Mouse (Mus musculus): ENCODE results near the gene Pms2.

Gene Pms2

DNA sequence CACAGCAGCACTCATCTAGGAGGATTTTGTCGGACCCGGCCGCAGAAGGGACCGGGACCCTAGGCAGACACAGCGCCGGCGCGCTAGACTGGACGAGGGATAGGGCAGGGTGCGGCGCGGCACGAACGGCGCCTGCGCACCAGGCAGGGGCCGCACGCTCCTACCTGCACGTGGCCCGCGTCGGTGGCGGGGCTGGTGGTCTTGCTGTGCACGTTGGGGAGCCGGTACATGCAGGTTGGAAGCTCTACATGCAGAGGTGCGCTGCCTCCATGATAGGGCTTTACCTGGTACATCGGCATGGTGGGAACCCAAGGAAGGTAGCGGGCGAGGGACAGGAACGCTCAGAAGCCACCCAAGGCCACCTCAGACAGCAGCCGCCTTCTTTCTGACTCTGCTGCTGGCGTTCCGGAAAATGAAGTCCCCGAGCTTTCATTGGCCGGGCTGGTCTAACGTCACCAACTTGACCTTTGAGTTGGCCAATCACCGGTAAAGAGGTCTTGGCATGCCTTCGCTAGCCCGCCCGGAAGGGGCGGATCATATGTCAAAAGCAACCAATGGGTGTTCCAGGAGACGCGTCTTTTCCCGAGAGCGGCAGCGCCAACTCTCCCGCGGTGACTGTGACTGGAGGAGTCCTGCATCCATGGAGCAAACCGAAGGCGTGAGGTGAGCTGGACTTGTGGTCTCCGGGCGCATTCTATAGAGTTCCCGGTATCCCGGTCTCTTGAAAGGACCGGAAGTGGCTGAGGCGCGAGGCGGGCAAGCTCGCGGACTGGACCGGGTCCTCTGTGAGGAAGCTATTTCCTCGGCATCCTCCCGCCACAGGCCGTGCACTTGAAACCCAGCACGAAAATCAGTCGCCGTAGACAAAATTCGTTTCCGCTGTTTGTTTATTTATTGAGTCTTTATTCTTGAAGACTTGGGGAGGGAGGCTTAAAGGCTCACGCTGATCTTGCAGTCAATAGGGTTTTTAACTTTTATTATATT lies at the start of gene Pms2, which contains the start of gene Aimp2:
Pms2 (plus strand) TSS at position 548 of the 984 bp plus-strand sequence.
Aimp2 (minus strand) TSS at position 431 of the 984 bp plus-strand sequence.
- in situ Hi-C loops (cut with MseI, MboI) = no loop called here

DNA sequence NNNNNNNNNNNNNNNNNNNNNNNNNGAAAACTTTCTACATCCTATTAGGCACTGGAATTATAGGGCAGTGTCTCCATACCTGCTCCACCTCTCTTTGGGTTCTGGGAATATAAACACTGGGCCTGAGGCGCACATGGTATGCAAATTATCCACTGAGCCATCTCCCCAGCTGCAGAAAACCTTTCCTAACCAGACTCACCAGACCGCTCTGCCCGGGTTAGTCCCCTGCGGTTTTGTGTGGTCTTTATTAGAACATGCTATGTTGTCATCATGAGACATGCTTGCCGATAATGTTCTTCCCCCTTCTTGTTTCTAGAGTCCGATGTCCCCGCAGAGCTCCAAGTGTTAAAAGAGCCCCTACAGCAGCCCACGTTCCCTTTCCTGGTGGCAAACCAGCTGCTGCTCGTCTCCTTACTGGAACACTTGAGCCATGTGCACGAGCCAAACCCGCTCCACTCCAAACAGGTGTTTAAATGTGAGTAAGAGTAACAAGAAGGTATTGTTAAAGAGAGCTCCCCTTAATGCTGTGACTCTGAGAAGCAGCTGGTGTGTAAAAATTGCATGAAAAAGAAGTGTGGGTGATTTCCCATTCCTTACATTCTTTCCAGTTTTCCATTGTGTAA lies 38.1 kb upstream of the Pms2 start:
- in situ Hi-C loops (cut with MseI, MboI) = no loop called here

- in situ Hi-C loops (cut with MseI, MboI) = no loop called here
Observed at GRCm38 (mm10) chr5:143874571-143874970, 35.2 kb upstream of the Pms2 start.

DNA sequence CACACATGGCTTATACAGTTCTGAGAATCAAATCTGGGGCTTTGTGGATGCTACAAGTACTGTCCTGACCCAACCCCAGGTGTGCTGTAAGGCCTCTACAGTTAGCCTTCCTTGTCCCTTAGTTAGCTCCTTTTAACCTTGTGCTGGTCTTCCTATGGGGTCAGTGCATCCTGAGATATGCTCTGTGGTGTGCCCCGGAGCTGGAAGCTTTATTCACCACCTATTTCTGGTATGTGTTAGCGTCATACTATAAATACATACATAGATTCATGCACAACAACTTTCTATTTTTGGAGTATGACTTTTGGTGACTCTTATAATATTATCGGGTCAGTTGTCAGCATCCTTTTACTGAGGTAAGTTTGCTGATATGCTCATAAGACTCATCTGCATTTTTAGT lies 24.5 kb upstream of the Pms2 start:
- in situ Hi-C loops (cut with MseI, MboI) = no loop called here

GRCm38 (mm10) chr5:143890741-143891140 lies 19.0 kb upstream of the Pms2 start:
- in situ Hi-C loops (cut with MseI, MboI) = no loop called here

DNA sequence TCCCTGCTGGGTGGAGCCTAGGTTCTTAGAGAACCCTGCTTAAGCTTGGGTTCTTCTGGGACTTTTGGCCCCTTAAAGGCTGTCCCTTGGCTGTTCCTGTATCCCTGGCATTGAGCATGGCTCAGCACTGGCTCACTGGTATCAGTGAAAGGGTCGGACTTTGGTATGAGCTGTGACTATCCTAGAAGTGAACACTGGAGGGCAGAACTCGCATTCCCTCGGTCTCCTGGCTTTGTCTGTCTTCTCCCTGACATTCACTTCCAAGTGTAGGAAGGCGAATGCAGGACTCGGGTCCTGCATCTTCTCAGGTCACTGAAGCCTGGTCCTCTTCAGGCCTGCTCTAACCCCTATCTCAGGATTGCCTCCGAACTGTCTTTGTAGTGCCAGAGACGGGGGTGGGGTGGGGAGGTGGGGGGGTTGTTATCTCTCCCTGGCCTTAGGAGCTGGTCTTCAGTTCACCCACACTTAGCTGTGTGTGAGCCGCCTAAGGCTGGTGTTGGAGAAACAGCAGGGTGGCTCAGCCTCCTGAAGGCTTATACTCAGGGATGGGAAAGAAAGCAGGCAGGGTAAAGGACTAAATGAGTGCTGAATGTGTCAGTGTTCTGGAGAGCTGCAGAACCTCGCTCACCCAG lies 17.4 kb upstream of the Pms2 start:
- in situ Hi-C loops (cut with MseI, MboI) = no loop called here

DNA sequence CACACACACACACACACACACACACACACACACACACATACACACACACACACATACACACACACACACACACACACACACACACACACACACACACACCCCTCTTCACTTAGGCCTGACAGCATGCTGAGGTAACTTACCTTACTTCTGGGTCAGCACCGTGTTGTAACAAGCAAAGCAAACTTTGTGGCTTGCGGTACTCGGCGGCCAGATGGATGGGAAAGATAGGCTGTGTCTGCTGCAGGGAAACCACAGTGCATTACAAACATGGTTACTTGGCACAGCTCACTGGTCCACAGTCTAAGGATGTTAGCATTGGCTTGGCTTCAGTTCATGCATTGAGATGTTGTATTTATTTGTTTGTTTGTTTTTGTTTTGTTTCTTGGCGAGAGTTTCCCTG lies 16.4 kb upstream of the Pms2 start:
- in situ Hi-C loops (cut with MseI, MboI) = no loop called here

DNA sequence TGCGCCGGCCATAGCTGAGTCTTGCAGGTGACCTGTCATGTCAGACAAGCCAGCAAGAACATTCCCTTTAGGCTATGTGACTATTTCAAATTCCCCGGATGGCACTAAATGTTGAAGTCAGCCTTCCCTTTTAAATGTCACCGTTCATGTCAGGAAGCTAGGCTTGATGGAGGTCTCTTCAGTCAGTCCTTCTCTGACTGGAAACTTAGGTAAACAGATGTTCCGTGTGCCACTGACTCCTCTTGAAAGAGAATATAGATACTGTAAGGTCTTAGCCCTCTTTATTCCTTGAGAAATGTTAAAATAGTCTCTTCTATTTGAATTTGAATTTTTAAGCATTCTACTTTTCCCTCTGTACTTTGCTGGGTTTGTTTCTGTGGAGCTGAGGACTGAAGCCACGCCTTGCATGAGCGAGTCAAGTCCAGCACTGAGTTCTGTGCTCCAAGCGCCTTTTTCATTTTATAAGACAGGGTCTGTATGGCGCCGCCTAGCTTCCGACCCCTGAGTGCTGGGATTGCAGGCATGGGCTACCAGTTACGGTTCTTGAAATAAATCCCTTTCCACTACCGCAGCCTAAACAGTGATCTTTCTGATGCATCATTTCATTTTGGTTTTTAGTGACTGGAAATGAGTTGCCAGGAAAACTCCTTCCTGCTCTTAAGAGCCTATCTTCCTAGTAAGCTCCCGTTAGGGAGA lies 12.0 kb upstream of the Pms2 start, which contains the start of gene Ankrd61:
Ankrd61 (minus strand) TSS at position 51 of the 696 bp plus-strand sequence.
- in situ Hi-C loops (cut with MseI, MboI) = no loop called here

GRCm38 (mm10) chr5:143902111-143902510 lies 7.7 kb upstream of the Pms2 start:
- in situ Hi-C loops (cut with MseI, MboI) = no loop called here

GRCm38 (mm10) chr5:143903813-143904212 lies 6.0 kb upstream of the Pms2 start:
- in situ Hi-C loops (cut with MseI, MboI) = no loop called here

GRCm38 (mm10) chr5:143906429-143906828 lies 3.3 kb upstream of the Pms2 start:
- in situ Hi-C loops (cut with MseI, MboI) = no loop called here

DNA sequence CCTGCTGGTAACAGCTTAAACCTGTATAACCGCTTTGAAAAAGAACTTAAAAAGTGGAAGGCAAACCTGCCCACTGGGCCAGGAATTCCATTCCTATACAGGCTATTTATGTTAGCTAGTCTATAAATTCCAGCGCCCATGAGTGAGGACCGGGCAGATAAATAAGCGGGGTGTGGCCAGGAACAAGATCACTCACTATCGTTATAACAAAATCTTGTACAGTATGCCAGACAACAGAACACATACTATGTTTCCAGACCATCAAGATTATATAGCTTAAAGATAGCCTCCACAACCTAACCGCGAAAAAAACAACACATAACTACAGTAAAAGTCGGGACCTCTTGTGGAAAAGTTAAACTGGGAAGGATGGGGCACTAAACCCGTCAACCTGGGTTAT lies 838 bp upstream of the Pms2 start:
- in situ Hi-C loops (cut with MseI, MboI) = no loop called here

GRCm38 (mm10) chr5:143916221-143916620 lies 6.5 kb downstream of the Pms2 start:
- in situ Hi-C loops (cut with MseI, MboI) = no loop called here

GRCm38 (mm10) chr5:143917418-143917817 lies 7.7 kb downstream of the Pms2 start:
- in situ Hi-C loops (cut with MseI, MboI) = no loop called here

DNA sequence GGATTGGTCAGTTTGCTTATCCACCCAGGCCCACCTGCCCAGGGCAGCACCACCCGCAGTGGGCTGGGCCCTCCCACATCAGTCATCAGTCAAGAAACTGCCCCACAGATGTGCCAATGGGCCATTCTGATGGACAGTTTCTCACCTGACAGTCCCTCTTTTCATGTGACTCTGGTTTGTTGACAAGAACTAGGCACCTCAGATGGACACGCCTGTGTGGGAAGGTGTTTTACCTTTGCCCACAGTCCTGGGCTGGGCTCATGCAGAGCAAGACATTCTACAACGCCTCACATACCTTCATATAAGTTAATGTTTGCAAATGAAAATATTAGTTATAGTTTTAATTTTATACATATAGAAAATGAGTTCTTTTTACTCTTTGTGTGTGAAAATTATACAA lies 8.4 kb downstream of the Pms2 start:
- in situ Hi-C loops (cut with MseI, MboI) = no loop called here

GRCm38 (mm10) chr5:143924781-143925452 lies 15.2 kb downstream of the Pms2 start:
- in situ Hi-C loops (cut with MseI, MboI) = no loop called here

- in situ Hi-C loops (cut with MseI, MboI) = no loop called here
Observed at GRCm38 (mm10) chr5:143927875-143928274, 18.1 kb downstream of the Pms2 start, which contains the start of gene Gm42421. Gm42421 (plus strand) TSS chr5:143928175.

- in situ Hi-C loops (cut with MseI, MboI) = no loop called here
Observed at GRCm38 (mm10) chr5:143929291-143929690, 19.5 kb downstream of the Pms2 start.

DNA sequence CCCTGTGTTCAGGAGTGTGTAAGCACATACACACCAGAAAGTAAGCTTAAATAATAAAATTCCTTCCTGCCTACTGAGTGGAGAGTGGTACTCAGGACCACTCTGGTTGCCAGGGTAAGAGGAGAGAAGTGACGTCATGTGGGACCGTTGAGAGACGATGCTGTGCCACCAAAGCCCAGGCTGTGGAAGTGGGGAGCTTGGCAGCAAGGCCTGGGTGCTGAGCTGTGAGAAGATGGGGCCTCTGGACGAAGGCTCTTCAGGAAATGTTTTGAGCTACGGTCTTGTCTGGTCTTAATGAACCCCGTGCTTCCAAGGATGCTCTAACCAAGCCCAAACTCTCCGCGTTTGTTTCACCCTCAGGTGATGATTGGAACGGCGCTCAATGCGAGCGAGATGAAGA lies 20.9 kb downstream of the Pms2 start:
- in situ Hi-C loops (cut with MseI, MboI) = no loop called here

GRCm38 (mm10) chr5:143931863-143932580 lies 22.3 kb downstream of the Pms2 start:
- in situ Hi-C loops (cut with MseI, MboI) = no loop called here

Measured in mouse trophoblast stem cell (cell line).